Mouse (Mus musculus) cerebellum, adult 11-12 months (tissue): Measurements from ENCODE around the gene Arih2.

ENCODE experiments used
- DNase-seq: peaks from one replicate; pipeline ENCODE4 v3.0.0; 2022

The Arih2 gene

GRCm38 (mm10) chr9:108559169-108559568 is 90.0 kb downstream of the Arih2 start:
- no peak for DNase-seq
